Mouse (Mus musculus) stomach, postnatal 0 days (tissue): Measurements from ENCODE around the gene Pgd. TPM values are rescaled to one million over a fixed set of nuclear protein-coding genes. Genes with fewer than 3 reads are reported as not detected.
"Not testable (repeated sequence)": the region's sequence is repeated elsewhere in the genome, so short reads cannot be mapped to it uniquely, and the experiment has no call there.

Source experiments
- ATAC-seq: fragments of 200-750 bp; cut with Nextera tagmentation; 2 replicates; pipeline ENCODE4 v1.8.0; 2017; ENCODE audit not compliant: low FRiP score, low TSS enrichment
- DNase-seq: peaks from one replicate; pipeline ENCODE4 v3.0.0-alpha.2; 2016; ENCODE audit warnings: low spot score
- H3K27ac ChIP-seq: fragments of 300-500 bp; sonication (generic); replicated peaks from 2 replicates; pipeline ENCODE4 v1.5.1; 2014; ENCODE audit warnings: mild to moderate bottlenecking, control low read depth
- H3K27me3 ChIP-seq: fragments of 300-500 bp; sonication (generic); 2 replicates; pipeline ENCODE4 v1.6.1; 2014; ENCODE audit warnings: low read length; ENCODE audit not compliant: control insufficient read depth, insufficient read depth
- H3K36me3 ChIP-seq: fragments of 300-500 bp; sonication (generic); 2 replicates; pipeline ENCODE4 v1.6.1; 2014; ENCODE audit warnings: low read length, mixed read lengths; ENCODE audit not compliant: control insufficient read depth, insufficient read depth
- H3K4me1 ChIP-seq: fragments of 300-500 bp; sonication (generic); replicated peaks from 2 replicates; pipeline ENCODE4 v1.6.1; 2014; ENCODE audit warnings: antibody characterized with exemption; ENCODE audit not compliant: control insufficient read depth, insufficient read depth
- H3K4me2 ChIP-seq: fragments of 300-500 bp; sonication (generic); replicated peaks from 2 replicates; pipeline ENCODE4 v1.6.1; 2014; ENCODE audit warnings: low read depth, mild to moderate bottlenecking, control low read depth, moderate library complexity
- H3K4me3 ChIP-seq: fragments of 300-500 bp; sonication (generic); 2 replicates; pipeline ENCODE4 v1.5.1; 2014; ENCODE audit warnings: low read depth, low read length, control low read depth
- H3K9ac ChIP-seq: fragments of 300-500 bp; sonication (generic); 2 replicates; pipeline ENCODE4 v1.6.1; 2014; ENCODE audit warnings: mild to moderate bottlenecking, low read length, control low read depth, mixed read lengths
- H3K9me3 ChIP-seq: fragments of 300-500 bp; sonication (generic); 2 replicates; pipeline ENCODE4 v1.6.1; 2016; ENCODE audit warnings: low read length; ENCODE audit not compliant: control insufficient read depth
- CTCF ChIP-seq: IDR thresholded peaks from 2 replicates; pipeline ENCODE4 v1.5.1; 2016; ENCODE audit warnings: antibody characterized with exemption, low read depth, mild to moderate bottlenecking, moderate library complexity
- EP300 ChIP-seq: optimal IDR thresholded peaks from 2 replicates; pipeline ENCODE3; 2016; ENCODE audit warnings: antibody characterized with exemption
- WGBS: fragments of 180-500 bp; shearing (Covaris S2); extraction: QIAGEN DNeasy Blood & Tissue Kit; methylation state at CpG from one replicate; pipeline ENCODE4 v1.1.7; 2014; 5-methylcytosine and 5-hydroxymethylcytosine counted together
- polyA plus RNA-seq: library from polyadenylated mRNA; unstranded; fragments of >200 nt; fragmentation: Nextera tagmentation; extraction: Ambion mirVana; gene quantifications from 2 replicates; pipeline ENCODE4 v1.2.1, GENCODE M21; 2015

The Pgd gene
- polyA plus RNA-seq, 1 experiment from 2014 or later: 266 TPM

DNA sequence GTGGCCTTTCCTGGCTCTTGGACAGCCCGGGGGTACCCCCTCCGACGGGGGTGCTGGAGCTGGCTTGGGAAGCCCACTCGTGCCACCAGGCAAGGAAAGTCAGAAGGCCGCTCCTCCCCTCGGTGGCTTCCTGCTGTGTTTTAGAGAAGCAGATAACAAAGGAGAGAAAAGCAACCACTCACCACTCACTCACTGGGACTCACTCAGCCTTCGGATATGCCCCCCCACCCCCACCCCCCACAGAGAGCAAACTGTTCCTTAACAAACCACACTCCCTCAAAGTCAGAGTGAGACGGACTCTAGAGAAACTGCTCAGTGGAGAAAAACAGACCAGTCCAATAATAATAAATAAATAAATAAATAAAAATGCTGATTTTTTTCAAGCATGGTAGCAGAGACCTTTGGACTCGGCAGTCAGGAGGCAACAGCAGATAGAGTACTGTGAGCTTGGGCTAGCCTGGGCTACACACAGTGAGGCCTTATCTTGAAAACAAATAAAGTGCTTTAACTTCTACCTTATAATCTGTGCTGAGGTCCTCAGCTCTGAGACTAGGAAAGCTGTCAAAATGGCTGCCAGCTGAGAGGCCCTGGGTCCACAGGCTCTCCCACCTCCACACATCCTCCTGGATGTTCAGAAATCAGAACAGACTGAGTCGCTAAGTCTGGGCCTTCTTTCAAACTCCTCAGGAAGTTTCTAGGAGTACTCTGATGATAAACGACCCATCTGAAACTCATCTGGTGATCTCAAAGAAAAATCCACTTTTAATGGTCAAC lies 41.0 kb downstream of the Pgd start:
- TF ChIP-seq EP300 (no peak), CTCF (no peak)
- H3K27ac ChIP-seq: no peak overlapping the region
- DNase-seq (no peak), ATAC-seq (no peak)
- H3K4me1 ChIP-seq: no peaks in the 10 kb centered on the region
- 69% methylated on average over 11 of the region's 11 CpGs for WGBS
- no peak overlapping the region for H3K4me3 ChIP-seq
- no peak overlapping the region for H3K9ac ChIP-seq
- no peaks in the 10 kb centered on the region for H3K9me3 ChIP-seq
- no peaks in the 10 kb centered on the region for H3K36me3 ChIP-seq
- no peaks in the 10 kb centered on the region for H3K27me3 ChIP-seq
- H3K4me2 ChIP-seq: no peak overlapping the region

DNA sequence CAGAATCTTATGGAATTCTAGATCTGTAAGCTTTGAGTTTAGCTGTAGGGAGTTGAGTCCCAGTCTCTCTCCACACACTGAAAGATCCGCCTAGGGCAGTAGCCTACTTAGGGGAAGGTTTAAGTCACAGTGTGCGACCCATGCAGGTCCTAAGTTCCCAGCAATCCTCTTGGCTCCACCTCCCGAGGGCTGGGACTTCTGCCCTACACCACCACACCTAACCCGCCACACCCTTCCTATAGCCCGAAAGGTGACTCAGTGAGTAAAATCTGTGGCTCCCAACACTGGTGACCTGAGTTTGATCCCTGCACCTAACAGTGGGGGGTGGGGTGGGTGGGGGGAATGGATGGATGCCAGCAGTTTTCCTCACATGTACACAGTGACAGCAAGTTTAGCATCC lies 43.1 kb downstream of the Pgd start:
- H3K9me3 ChIP-seq: no peaks in the 10 kb centered on the region
- no peak overlapping the region for H3K9ac ChIP-seq
- TF ChIP-seq EP300: no peak
- TF ChIP-seq CTCF: no peak
- H3K27ac ChIP-seq: no peak overlapping the region
- H3K4me3 ChIP-seq: no peak overlapping the region
- DNase-seq (peak; percentile 77), ATAC-seq (peak; percentile 84)
- no peaks in the 10 kb centered on the region for H3K27me3 ChIP-seq
- no peaks in the 10 kb centered on the region for H3K4me1 ChIP-seq
- H3K4me2 ChIP-seq: no peak overlapping the region
- H3K36me3 ChIP-seq: no peaks in the 10 kb centered on the region
- WGBS: 45% methylated on average over 5 of the region's 5 CpGs

DNA sequence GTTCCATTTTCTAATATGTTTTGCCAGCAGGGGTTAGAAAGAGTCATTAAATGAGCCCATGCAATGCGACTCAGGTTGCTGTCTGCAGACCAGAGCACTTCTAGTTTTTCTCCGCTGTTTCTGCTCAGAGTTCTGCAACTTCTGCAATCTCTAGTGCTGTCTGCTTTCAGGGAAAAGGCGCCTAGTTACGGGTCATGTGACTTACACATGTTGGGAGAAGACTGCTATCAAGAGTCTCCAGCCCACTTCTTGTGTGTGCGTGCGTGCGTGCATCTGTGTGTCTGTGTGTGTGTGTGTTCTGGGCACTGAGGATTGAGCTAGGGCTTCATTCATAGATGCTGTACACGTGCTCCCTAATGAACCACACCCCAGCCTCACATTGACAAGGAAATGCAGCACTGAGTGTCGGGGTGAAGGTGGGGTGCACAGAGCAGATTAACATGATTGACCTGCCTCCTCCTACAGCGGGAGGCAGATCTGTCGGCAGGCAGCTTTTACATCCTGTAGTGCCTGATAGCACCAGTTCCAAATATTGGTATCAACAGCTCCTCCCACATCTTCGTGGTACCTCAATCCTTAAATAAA lies 46.5 kb downstream of the Pgd start:
- H3K4me3 ChIP-seq, H3K36me3 ChIP-seq, H3K4me2 ChIP-seq, DNase-seq, H3K27me3 ChIP-seq, H3K9me3 ChIP-seq, H3K27ac ChIP-seq, H3K4me1 ChIP-seq, H3K9ac ChIP-seq: not testable (repeated sequence)
- peak; percentile 47; the same call in 1 of the 2 replicates for ATAC-seq
- WGBS: 75% methylated on average over 12 of the region's 12 CpGs

DNA sequence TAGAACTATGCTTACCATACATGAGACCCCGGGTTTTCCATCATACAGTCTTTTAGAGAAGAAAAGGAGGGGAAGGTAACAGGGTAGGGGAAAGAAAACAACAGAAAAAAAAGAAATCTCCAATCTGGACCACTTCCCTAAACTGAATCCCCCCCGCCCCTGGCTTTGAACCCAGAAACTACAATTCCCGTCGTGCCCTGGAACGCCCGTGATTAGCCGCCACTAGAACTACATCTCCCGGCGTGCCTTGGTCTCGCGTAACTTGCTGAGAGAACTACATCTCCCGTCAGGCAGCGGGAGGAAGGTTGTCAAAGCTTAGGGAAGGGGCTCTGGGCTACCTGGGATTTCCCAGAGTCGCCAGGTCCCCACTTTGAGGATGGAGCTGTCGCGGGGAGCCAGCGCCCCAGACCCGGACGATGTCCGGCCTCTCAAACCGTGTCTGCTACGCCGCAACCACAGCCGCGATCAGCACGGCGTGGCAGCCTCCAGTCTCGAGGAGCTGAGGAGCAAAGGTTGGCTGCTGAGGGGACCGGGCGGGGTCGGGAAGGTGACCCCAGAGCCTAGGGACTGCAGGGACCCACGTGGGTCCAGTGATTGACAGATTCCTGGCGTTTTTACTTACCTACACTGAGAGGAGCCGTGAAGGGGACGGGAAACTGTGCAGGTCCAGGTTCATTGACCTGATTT lies 62.6 kb downstream of the Pgd start, which contains the start of gene Dffa:
Gene Dffa, plus strand, starts transcription at position 272 of the 687 bp plus-strand sequence.
- Histone ChIP-seq H3K9ac (peak within 1 kb of the TSS; percentile 85), H3K36me3 (no peaks in the 10 kb centered on the region; the same call in 1 of the 2 replicates), H3K9me3 (no peaks in the 10 kb centered on the region), H3K4me2 (peak within 1 kb of the TSS; percentile 92), H3K4me3 (peak within 1 kb of the TSS; percentile 77), H3K27ac (no peak within 1 kb of the TSS), H3K27me3 (no peaks in the 10 kb centered on the region), H3K4me1 (peaks cover 5% of the 10 kb centered on the region)
- WGBS: under 1% methylated on average over 35 of the region's 35 CpGs
- peak; percentile 85 for TF ChIP-seq EP300
- peak; percentile 3; the same call in 1 of the 2 replicates for TF ChIP-seq CTCF
- DNase-seq (peak; percentile 88), ATAC-seq (peak; percentile 84)

DNA sequence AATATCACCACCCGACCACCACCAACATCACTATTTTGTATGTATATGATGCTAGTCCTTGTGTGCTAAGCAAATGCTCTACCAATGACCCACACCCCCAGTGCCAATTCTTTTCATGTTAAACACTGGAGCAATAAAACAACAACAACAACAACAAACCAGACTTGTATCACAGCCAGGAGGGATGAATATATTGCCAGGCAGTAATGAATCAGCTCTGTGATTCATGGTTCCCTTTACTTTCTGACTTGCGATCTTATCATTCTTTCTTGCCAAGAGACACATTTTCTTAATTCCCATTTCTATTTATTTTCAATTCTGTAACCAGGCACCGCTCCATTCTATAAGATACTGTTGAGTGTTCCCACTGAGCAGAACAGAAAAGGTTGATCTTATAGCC lies 65.1 kb downstream of the Pgd start:
- WGBS: 66% methylated on average over 3 of the region's 3 CpGs
- DNase-seq: no peak

DNA sequence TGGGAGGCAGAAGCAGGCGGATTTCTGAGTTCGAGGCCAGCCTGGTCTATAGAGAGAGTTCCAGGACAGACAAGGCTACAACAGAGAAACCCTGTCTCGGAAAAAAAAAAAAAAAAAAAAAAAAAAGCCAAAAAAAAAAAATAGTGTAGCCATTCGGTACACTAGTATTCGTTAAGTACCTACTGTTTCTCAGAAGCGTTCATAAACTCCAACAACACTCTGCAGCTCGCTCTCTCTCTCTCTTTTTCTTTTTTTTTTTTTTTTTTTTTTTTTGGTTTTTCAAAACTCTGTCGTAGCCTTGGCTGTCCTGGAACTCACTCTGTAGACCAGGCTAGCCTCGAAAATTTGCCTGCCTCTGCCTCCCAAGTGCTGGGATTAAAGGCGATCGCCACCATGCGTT lies 66.1 kb downstream of the Pgd start:
- H3K4me1 ChIP-seq: peaks cover 12% of the 10 kb centered on the region
- 88% methylated on average over 12 of the region's 12 CpGs for WGBS

More for the DNA sequence above, 65.1 kb downstream of the Pgd start:
- no peaks in the 10 kb centered on the region for H3K9me3 ChIP-seq
- H3K36me3 ChIP-seq: no peaks in the 10 kb centered on the region
- peaks cover 12% of the 10 kb centered on the region for H3K4me1 ChIP-seq
- H3K4me2 ChIP-seq: no peak overlapping the region
- H3K4me3 ChIP-seq: no peak overlapping the region
- ATAC-seq: no peak
- no peak for TF ChIP-seq CTCF
- TF ChIP-seq EP300: no peak
- no peak overlapping the region for H3K9ac ChIP-seq
- no peak overlapping the region for H3K27ac ChIP-seq
- H3K27me3 ChIP-seq: no peaks in the 10 kb centered on the region

More for the DNA sequence above, 66.1 kb downstream of the Pgd start:
- DNase-seq, H3K36me3 ChIP-seq, ATAC-seq, H3K4me3 ChIP-seq, H3K4me2 ChIP-seq, H3K27me3 ChIP-seq, H3K9ac ChIP-seq, H3K9me3 ChIP-seq, H3K27ac ChIP-seq: not testable (repeated sequence)

Other genes with a start within 250 kb of the Pgd start
- 39.7 and 42.9 TPM in 2 replicates for gene Pex14, start 66.9 kb downstream of the Pgd start, polyA plus RNA-seq
- gene Dffa, start 62.6 kb downstream of the Pgd start, polyA plus RNA-seq: 20.1 and 21.7 TPM in 2 replicates
- gene Cort, start 40.0 kb downstream of the Pgd start, polyA plus RNA-seq: not detected in 2 replicates
- gene Cenps, start 29.1 kb downstream of the Pgd start, polyA plus RNA-seq: 10.6 and 11.5 TPM in 2 replicates
- 18.0 and 23.9 TPM in 2 replicates for gene Kif1b, start 140.9 kb upstream of the Pgd start, polyA plus RNA-seq